Mouse (Mus musculus) myocyte (in vitro differentiated cells): Measurements from ENCODE around the gene Shroom3.

Experiments
- CEBPB ChIP-seq: IDR thresholded peaks from 2 replicates; pipeline ENCODE4 v1.6.1; 2011; ENCODE audit warnings: mild to moderate bottlenecking, moderate library complexity; ENCODE audit not compliant: poor library complexity, insufficient read depth, severe bottlenecking
- E2F4 ChIP-seq: IDR thresholded peaks from one replicate; pipeline ENCODE4 v1.6.1; 2011; ENCODE audit warnings: mild to moderate bottlenecking, control low read depth, moderate library complexity; ENCODE audit not compliant: insufficient read depth
- MAX ChIP-seq: IDR thresholded peaks from one replicate; pipeline ENCODE4 v1.6.1; 2011; ENCODE audit warnings: low read depth, mild to moderate bottlenecking, control low read depth
- MYOD1 ChIP-seq, 3 experiments: IDR thresholded peaks; one replicate each; pipeline ENCODE4 v1.6.1; 2011; ENCODE audit warnings: control low read depth in 2 of 3, low read depth in 2 of 3, mild to moderate bottlenecking in 2 of 3, moderate library complexity in 1 of 3; ENCODE audit not compliant: insufficient read length in 2 of 3, control insufficient read depth in 1 of 3
- MYOG ChIP-seq, 3 experiments: IDR thresholded peaks; one replicate each; pipeline ENCODE4 v1.6.1; 2011; ENCODE audit warnings: control low read depth in 2 of 3, low read depth in 2 of 3, mild to moderate bottlenecking in 2 of 3; ENCODE audit not compliant: insufficient read length in 2 of 3, control insufficient read depth in 1 of 3, insufficient read depth in 1 of 3
- POLR2A ChIP-seq: IDR thresholded peaks from one replicate; pipeline ENCODE4 v1.6.1; 2011; ENCODE audit warnings: low read depth, mild to moderate bottlenecking, control low read depth, moderate library complexity; ENCODE audit not compliant: insufficient read length
- POLR2AphosphoS2 ChIP-seq: IDR thresholded peaks from one replicate; pipeline ENCODE4 v1.6.1; 2011; ENCODE audit warnings: low read depth, control low read depth; ENCODE audit not compliant: insufficient read length
- SRF ChIP-seq: IDR thresholded peaks from one replicate; pipeline ENCODE4 v1.6.1; 2011; ENCODE audit warnings: low read depth; ENCODE audit not compliant: control insufficient read depth, insufficient read length
- TCF3 ChIP-seq: IDR thresholded peaks from one replicate; pipeline ENCODE4 v1.6.1; 2011; ENCODE audit warnings: low read depth, control low read depth; ENCODE audit not compliant: insufficient read length
- USF1 ChIP-seq: IDR thresholded peaks from one replicate; pipeline ENCODE4 v1.6.1; 2011; ENCODE audit warnings: low read depth, mild to moderate bottlenecking, control low read depth, moderate library complexity

DNA sequence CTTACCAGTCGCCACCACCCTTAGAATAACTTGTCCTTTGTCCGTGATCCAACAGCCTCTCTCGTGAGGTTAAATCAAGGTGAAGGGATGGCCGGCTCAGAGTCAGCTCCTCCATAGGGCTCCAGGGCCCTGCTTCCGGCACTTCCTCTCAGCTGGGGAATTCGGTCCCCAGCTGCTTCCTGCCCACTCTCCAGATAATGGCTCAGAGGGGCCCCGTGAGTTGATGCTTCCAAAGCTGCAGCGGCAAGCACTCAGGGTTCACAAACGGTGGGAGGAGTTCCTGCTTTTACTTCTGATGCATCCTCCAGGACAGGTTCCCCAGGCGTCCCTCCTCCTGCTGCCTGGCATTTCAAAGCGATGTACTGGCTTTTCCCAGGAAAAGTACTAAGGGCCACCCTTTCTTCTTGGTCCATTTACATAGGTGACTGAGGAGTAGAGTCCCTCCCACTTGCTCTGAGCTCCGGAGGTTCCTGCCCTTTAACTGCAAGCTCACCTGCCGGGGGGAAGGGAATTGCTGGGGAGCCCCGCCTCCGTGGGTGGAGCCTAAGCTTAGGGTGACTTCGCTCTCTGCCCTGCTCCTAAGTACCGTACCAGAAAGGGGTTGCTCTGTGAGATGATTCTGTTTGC, 241.7 kb downstream of the Shroom3 start:
- TF ChIP-seq E2F4: no peak
- TF ChIP-seq MYOD1 (IDR thresholded peaks at IDR 0.05; ENCODE audit: control insufficient read depth in 1 of 3, insufficient read length in 2 of 3, low read depth in 2 of 3): no peak
- TF ChIP-seq POLR2A: no peak
- no peak for TF ChIP-seq MAX
- TF ChIP-seq MYOG (IDR thresholded peaks at IDR 0.05; ENCODE audit: control insufficient read depth in 1 of 3, insufficient read depth in 1 of 3, insufficient read length in 2 of 3, low read depth in 2 of 3): no peak
- TF ChIP-seq USF1: no peak
- no peak for TF ChIP-seq CEBPB
- no peak for TF ChIP-seq SRF
- no peak for TF ChIP-seq POLR2AphosphoS2
- no peak for TF ChIP-seq TCF3
